12 mouse cellular contexts compared by ENCODE assay signal in genomic region chr4:84786583-84786982, GRCm38 (mm10).
DNase-seq lines count a peak whose midpoint lies in the region; ATAC-seq lines count a peak whose summit lies in the region.
"Had no signal": no experiment of that assay in that cellular context is flagged by ENCODE, and none has a peak within 500 bp of the region (broad histone marks: within the 10 kb centered on the region; RNA-seq: fewer than 3 reads in every experiment).

No protein-coding gene starts in this region.

- H3K4me3 ChIP-seq in heart, embryonic 10.5 days: no peak overlapping the region

- DNase-seq in heart, adult 8-10 months (ENCODE audit: low spot score): peak; percentile 11
- DNase-seq in heart, embryonic 10.5 days (ENCODE audit: low spot score): no peak
- DNase-seq in NIH3T3 (ENCODE audit: low read depth): peak; percentile 14
- peak; percentile 35 to 40 for DNase-seq in cerebellum, postnatal 25 days
- DNase-seq in heart, postnatal 14 days: peak; percentile 6 to 7
- DNase-seq: kidney, postnatal 25 days; liver; right cerebral cortex, postnatal 25 days had no signal

- 58% methylated on average over 6 of the region's 6 CpGs for WGBS in heart, embryonic 10.5 days

- H3K36me3 ChIP-seq in heart, embryonic 10.5 days: no peaks in the 10 kb centered on the region

- no peaks in the 10 kb centered on the region for H3K27me3 ChIP-seq in heart, embryonic 10.5 days (ENCODE audit: insufficient read depth, poor library complexity, severe bottlenecking)

- no peak overlapping the region for H3K27ac ChIP-seq in heart, embryonic 10.5 days

- intact Hi-C loops in heart, postnatal 14 days (cut with DNase I): no loop called here

- no peaks in the 10 kb centered on the region for H3K9me3 ChIP-seq in heart, embryonic 10.5 days

- H3K4me1 ChIP-seq in heart, embryonic 10.5 days: no peaks in the 10 kb centered on the region

- no peak for ATAC-seq in activated CD4-positive, CD25-positive, alpha-beta regulatory T cell, adult 4 months
- no peak for ATAC-seq in inflammation-experienced regulatory T-cells, adult 6 months
- ATAC-seq: forebrain, embryonic 14.5 days; midbrain, embryonic 16.5 days had no signal
